Mouse (Mus musculus): ENCODE results near the gene Dcp1a.

Dcp1a gene

DNA sequence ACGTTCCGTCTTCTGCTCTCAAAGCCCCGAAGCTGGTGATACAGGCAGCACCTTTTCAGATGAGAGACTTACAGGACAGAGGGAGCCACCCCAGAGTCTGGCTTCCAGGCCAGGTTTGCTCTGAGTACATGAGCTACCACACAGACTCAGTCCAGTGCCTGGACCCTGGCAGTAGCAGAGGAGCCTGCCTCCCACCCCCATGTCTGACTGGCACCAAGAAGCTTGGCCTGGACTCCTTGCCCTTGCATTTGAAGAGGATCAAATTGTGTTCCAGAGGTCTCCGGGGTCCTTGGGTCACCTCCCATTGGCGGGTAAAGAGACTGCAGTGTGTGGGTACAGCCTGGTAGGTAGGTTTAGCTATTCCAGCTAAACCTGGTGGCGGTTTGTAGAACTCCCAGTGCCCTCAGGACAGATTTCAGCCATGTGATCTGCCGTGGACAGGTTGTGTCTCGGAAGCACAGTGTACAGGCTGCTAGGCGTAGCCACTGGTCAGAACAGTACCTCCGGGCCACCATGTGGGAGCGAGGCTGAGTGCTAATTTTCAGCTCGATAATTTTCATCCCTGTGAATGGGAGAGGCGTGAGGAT is 81.6 kb downstream of the Dcp1a start:
- no peak for DNase-seq (ENCODE audit: low read depth)

GRCm38 (mm10) chr14:30561470-30562187 is 82.3 kb downstream of the Dcp1a start:
- no peak for DNase-seq (ENCODE audit: low read depth)

DNA sequence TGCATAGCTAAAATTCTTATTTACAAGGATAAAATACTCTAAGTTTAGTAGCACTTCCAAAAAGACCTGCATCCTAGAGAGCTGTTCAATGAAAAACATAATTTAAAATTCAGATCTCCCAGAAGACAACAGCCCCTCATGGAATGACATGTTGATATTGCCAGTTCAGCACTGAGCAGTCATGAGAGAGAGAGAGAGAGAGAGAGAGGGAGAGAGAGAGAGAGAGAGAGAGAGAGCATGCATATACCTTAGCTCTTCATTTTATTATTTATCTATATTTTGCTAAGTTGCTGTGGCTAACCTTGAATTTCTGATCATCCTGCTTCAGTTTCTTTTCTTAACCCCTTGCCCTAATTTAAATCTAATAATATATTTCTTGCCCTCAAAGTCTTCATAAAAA is 83.0 kb downstream of the Dcp1a start:
- no peak for DNase-seq (ENCODE audit: low read depth)

- peak; percentile 58 for DNase-seq (ENCODE audit: low read depth)
Observed at GRCm38 (mm10) chr14:30564451-30564850, 85.1 kb downstream of the Dcp1a start.

DNA sequence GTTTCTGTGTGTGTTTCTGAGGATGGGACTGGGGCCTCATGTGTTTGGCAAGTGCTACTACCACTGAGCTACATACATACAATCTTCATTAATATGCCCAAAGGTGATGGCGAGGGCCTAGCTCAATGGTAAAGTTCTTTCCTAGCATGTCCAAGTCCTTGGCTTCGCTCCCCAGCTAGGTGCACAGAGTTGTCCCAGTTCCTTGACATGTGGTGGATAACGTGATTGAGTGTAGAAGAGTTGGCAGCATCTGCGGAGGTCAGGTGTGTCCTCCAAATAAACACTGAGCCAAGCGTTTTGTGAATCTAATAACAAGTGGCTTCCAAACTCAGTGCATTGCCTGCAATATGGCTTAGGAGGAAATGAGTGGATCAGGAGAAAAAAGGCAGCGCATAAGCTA is 87.0 kb downstream of the Dcp1a start:
- no peak for DNase-seq (ENCODE audit: low read depth)

GRCm38 (mm10) chr14:30568016-30568415 is 88.7 kb downstream of the Dcp1a start:
- no peak for DNase-seq (ENCODE audit: low read depth)

- no peak for DNase-seq (ENCODE audit: low read depth)
Observed at GRCm38 (mm10) chr14:30570303-30570702, 91.0 kb downstream of the Dcp1a start.

DNA sequence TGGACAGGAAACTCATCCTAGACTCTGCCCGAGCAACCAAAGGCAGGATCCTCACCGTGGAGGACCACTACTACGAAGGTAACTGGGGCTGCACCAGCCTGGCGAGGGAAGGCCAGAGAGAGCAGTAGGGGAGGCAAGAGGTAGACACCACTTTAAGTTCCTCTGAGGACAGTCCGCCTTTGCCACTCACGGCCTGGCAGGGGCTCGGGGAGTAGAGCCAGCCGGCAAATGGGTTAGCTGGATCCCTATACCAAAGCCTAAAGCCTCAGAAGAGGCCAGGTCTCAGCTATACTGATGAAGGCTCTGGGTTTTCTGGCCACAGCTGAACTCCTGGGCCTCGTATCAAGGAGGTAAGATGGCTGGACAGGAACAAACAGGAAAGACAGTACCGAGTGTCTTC is 92.9 kb downstream of the Dcp1a start:
- DNase-seq (ENCODE audit: low read depth) = no peak

DNA sequence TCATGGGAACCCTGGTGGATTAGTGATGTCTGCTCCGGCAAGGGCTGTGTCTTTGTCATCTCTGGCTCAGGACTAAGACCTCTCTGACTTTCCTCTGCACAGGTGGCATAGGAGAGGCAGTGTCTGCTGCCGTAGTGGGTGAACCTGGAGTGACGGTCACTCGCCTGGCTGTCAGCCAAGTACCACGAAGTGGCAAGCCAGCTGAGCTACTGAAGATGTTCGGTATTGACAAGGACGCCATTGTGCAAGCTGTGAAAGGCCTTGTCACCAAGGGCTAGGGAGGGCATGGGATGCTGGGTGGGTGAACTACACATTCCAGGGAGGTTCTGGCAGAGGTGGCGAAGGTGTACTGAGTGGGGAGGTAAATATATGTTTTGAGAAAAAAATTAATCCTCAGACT is 93.9 kb downstream of the Dcp1a start:
- no peak for DNase-seq (ENCODE audit: low read depth)

GRCm38 (mm10) chr14:30573983-30574584 is 94.7 kb downstream of the Dcp1a start:
- DNase-seq (ENCODE audit: low read depth) = no peak

- DNase-seq (ENCODE audit: low read depth) = no peak
Observed at GRCm38 (mm10) chr14:30575791-30576190, 96.5 kb downstream of the Dcp1a start.

DNA sequence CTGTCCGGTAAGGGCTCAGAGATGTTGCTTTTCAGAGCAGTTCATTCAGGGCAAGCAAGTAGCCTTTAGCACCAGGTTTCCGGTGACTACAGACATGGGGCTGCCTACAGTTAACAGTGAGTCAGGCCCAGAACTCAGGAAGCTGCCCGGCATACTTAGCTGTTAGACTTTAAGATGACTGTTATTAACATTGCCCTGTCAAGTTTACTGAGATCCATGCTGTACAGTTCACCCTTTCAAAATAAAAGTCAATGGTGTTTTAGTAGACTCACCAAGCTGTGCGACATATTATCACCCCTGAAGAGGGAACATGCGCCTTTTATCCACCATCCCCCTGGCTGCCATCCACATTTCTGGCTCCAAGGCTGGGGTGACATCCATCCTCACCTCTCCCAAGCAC is 96.9 kb downstream of the Dcp1a start:
- DNase-seq (ENCODE audit: low read depth) = no peak

Data from fibroblast of lung, adult 2 months (primary cell).